In the genomic region with DNA sequence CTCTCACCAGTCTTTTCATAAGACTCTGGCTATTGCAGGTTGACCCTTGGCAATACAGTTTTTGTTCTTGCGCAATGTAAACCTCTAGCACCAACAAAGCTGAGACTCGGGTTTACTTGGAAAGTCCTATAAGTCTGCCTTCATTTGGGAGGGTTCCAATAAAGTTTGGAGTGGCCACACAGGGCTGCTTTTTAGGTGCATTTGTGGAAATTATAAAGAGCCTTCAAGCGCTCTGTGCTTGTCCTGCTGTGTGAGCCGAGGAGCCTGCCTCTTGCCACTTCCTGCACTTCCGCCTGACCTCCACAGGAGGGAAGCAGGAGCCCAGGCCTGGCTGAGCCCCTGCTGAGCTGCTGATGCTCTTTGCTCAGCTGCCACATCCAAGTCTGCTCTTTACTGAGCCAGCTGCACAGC, we compare ENCODE assay signal across 7 mouse cellular contexts. TPM values are rescaled to one million over a fixed set of nuclear protein-coding genes. Genes with fewer than 3 reads are reported as not detected.
A peak's percentile ranks its signal among the peaks of the same experiment; 100 is the strongest.
DNase-seq lines count a peak whose midpoint lies in the region; ATAC-seq and TF ChIP-seq lines count a peak whose summit lies in the region.

No protein-coding gene starts in this region.

- H3K27ac ChIP-seq in ES-Bruce4 (ENCODE audit: insufficient read depth, low read length): no peak overlapping the region
- no peak overlapping the region for H3K27ac ChIP-seq in embryonic fibroblast, embryonic 13.5 days (ENCODE audit: insufficient read depth, low read length)
- H3K27ac ChIP-seq in hindbrain, embryonic 10.5 days: no peak overlapping the region
- no peak overlapping the region for H3K27ac ChIP-seq in limb, embryonic 13.5 days
- no peak overlapping the region for H3K27ac ChIP-seq in midbrain, embryonic 13.5 days

- H3K27me3 ChIP-seq in ES-Bruce4 (ENCODE audit: control insufficient read depth, insufficient read depth, low read length, poor library complexity, severe bottlenecking): no peaks in the 10 kb centered on the region
- H3K27me3 ChIP-seq in Patski: no peaks in the 10 kb centered on the region
- no peaks in the 10 kb centered on the region for H3K27me3 ChIP-seq in hindbrain, embryonic 10.5 days (ENCODE audit: insufficient read depth, poor library complexity, severe bottlenecking)
- H3K27me3 ChIP-seq in limb, embryonic 13.5 days: no peaks in the 10 kb centered on the region
- no peaks in the 10 kb centered on the region for H3K27me3 ChIP-seq in midbrain, embryonic 13.5 days

- H3K4me2 ChIP-seq in limb, embryonic 13.5 days (replicated peaks): no peak overlapping the region
- H3K4me2 ChIP-seq in midbrain, embryonic 13.5 days (replicated peaks): no peak overlapping the region

- DNase-seq in Patski (ENCODE audit: low read depth, low spot score): no peak
- peak; percentile 62 for DNase-seq in hindbrain, embryonic 10.5 days (ENCODE audit: low spot score)
- peak; percentile 23 to 31 for DNase-seq in thymus, postnatal 36 days

- H3K9me3 ChIP-seq in ES-Bruce4 (replicated peaks; ENCODE audit: control insufficient read depth, insufficient read depth, low read length, poor library complexity, severe bottlenecking): no peaks in the 10 kb centered on the region
- H3K9me3 ChIP-seq in hindbrain, embryonic 10.5 days: no peaks in the 10 kb centered on the region
- no peaks in the 10 kb centered on the region for H3K9me3 ChIP-seq in limb, embryonic 13.5 days
- H3K9me3 ChIP-seq in midbrain, embryonic 13.5 days: no peaks in the 10 kb centered on the region

- TF ChIP-seq EP300 in ES-Bruce4 (IDR thresholded peaks at IDR 0.05; ENCODE audit: insufficient read depth, low read depth, low read length): peak; percentile 69; the same call in 1 of the 2 replicates

- no peak overlapping the region for H3K9ac ChIP-seq in ES-Bruce4 (ENCODE audit: low read depth, poor library complexity, severe bottlenecking)
- 0 out of 2 replicates have a peak overlapping the region, but pooled peaks have one; percentile 8 for H3K9ac ChIP-seq in limb, embryonic 13.5 days
- no peak overlapping the region for H3K9ac ChIP-seq in midbrain, embryonic 13.5 days (replicated peaks)

- TF ChIP-seq POLR2A in ES-Bruce4 (IDR thresholded peaks at IDR 0.05; ENCODE audit: insufficient read depth, low read length): no peak
- TF ChIP-seq POLR2A in embryonic fibroblast, embryonic 13.5 days (IDR thresholded peaks at IDR 0.05; ENCODE audit: low read depth, low read length): no peak

- no peaks in the 10 kb centered on the region for H3K4me1 ChIP-seq in ES-Bruce4 (ENCODE audit: control insufficient read depth, insufficient read depth, low read length)
- H3K4me1 ChIP-seq in embryonic fibroblast, embryonic 13.5 days (ENCODE audit: control insufficient read depth, insufficient read depth, low read length): peaks cover 4% of the 10 kb centered on the region
- peaks cover 4% of the 10 kb centered on the region for H3K4me1 ChIP-seq in hindbrain, embryonic 10.5 days (replicated peaks)
- peaks cover 15% of the 10 kb centered on the region for H3K4me1 ChIP-seq in limb, embryonic 13.5 days
- H3K4me1 ChIP-seq in midbrain, embryonic 13.5 days (replicated peaks): no peaks in the 10 kb centered on the region

- peak; percentile 85 for ATAC-seq in Patski
- peak; percentile 69; the same call in 1 of the 2 replicates for ATAC-seq in limb, embryonic 13.5 days (ENCODE audit: low FRiP score, low read depth)
- peak; percentile 48 for ATAC-seq in midbrain, embryonic 13.5 days

- in situ Hi-C loops in Patski (cut with MboI; ENCODE audit: low pct_unique_long_range_greater_than_20kb): loop anchor here (5.0 to 25.0 kb wide), 2 partner anchors 38 to 1538 kb away; partner anchors contain the start of gene Tra2b

- CTCF ChIA-PET in Patski (lab: Charles Lee): interaction anchor here (1.2 to 4.9 kb wide), 4 partner anchors 15 to 39 kb away, joined by 3 to 57 read pairs (median 4); no protein-coding TSS in a partner anchor

- TF ChIP-seq CTCF in ES-Bruce4 (IDR thresholded peaks at IDR 0.05; ENCODE audit: low read depth, low read length) (peak; percentile 74), Patski (IDR thresholded peaks at IDR 0.05) (no peak)
- peak; percentile 88 for TF ChIP-seq CTCF in embryonic fibroblast, embryonic 13.5 days (IDR thresholded peaks at IDR 0.05; ENCODE audit: borderline replicate concordance, insufficient read depth, low read length)

- POLR2A ChIA-PET in Patski (lab: Charles Lee): no interaction called here

- no peak overlapping the region for H3K4me3 ChIP-seq in ES-Bruce4 (ENCODE audit: low read depth, low read length)
- H3K4me3 ChIP-seq in embryonic fibroblast, embryonic 13.5 days (ENCODE audit: insufficient read depth, low read length): no peak overlapping the region
- H3K4me3 ChIP-seq in hindbrain, embryonic 10.5 days: no peak overlapping the region
- no peak overlapping the region for H3K4me3 ChIP-seq in limb, embryonic 13.5 days
- H3K4me3 ChIP-seq in midbrain, embryonic 13.5 days (replicated peaks): no peak overlapping the region

- H3K36me3 ChIP-seq in ES-Bruce4 (ENCODE audit: control insufficient read depth, insufficient read depth, low read length, poor library complexity, severe bottlenecking): peaks cover 27% of the 10 kb centered on the region
- peaks cover 37% of the 10 kb centered on the region for H3K36me3 ChIP-seq in hindbrain, embryonic 10.5 days
- H3K36me3 ChIP-seq in limb, embryonic 13.5 days: peaks cover 31% of the 10 kb centered on the region
- H3K36me3 ChIP-seq in midbrain, embryonic 13.5 days: peaks cover 24% of the 10 kb centered on the region

- 32% methylated on average over 5 of the region's 5 CpGs for WGBS in hindbrain, embryonic 10.5 days
- WGBS in limb, embryonic 13.5 days: 26% methylated on average over 5 of the region's 5 CpGs
- WGBS in midbrain, embryonic 13.5 days: 33% methylated on average over 5 of the region's 5 CpGs

RNA-seq across cellular contexts. Expression of gene Clcn2, which starts 6.8 kb away (rescaled TPM):
- polyA plus RNA-seq in ES-Bruce4 (2011; ENCODE audit: insufficient read depth, insufficient read length, low read depth, missing spikeins): 8.8 and 10.2 TPM in 2 replicates
- polyA plus RNA-seq in Patski (2021): 14.3 TPM
- polyA plus RNA-seq in embryonic fibroblast, embryonic 13.5 days (2011; ENCODE audit: insufficient read length, low read depth, missing spikeins): 7.0 and 7.9 TPM in 2 replicates
- 15.5 and 22.1 TPM in 2 replicates for polyA plus RNA-seq in hindbrain, embryonic 10.5 days (2016; fragmentation: Nextera tagmentation; extraction: Ambion mirVana)
- polyA plus RNA-seq in limb, embryonic 13.5 days (2015; fragmentation: Nextera tagmentation; extraction: Ambion mirVana): 23.3 and 23.5 TPM in 2 replicates
- polyA plus RNA-seq in midbrain, embryonic 13.5 days (2015; fragmentation: Nextera tagmentation; extraction: Ambion mirVana): 20.6 and 32.0 TPM in 2 replicates

RNA-seq across cellular contexts. Expression of gene Polr2h, which starts 6.9 kb away (rescaled TPM):
- 90.6 and 94.5 TPM in 2 replicates for polyA plus RNA-seq in ES-Bruce4 (2011; ENCODE audit: insufficient read depth, insufficient read length, low read depth, missing spikeins)
- polyA plus RNA-seq in Patski (2021): 38.4 TPM
- polyA plus RNA-seq in embryonic fibroblast, embryonic 13.5 days (2011; ENCODE audit: insufficient read length, low read depth, missing spikeins): 36.5 and 38.8 TPM in 2 replicates
- polyA plus RNA-seq in hindbrain, embryonic 10.5 days (2016; fragmentation: Nextera tagmentation; extraction: Ambion mirVana): 114 and 140 TPM in 2 replicates
- 117 and 118 TPM in 2 replicates for polyA plus RNA-seq in limb, embryonic 13.5 days (2015; fragmentation: Nextera tagmentation; extraction: Ambion mirVana)
- 86.3 and 87.9 TPM in 2 replicates for polyA plus RNA-seq in midbrain, embryonic 13.5 days (2015; fragmentation: Nextera tagmentation; extraction: Ambion mirVana)

RNA-seq across cellular contexts. Expression of gene Chrd, which starts 8.6 kb away (rescaled TPM):
- polyA plus RNA-seq in ES-Bruce4 (2011; ENCODE audit: insufficient read depth, insufficient read length, low read depth, missing spikeins): 1.1 and 1.2 TPM in 2 replicates
- polyA plus RNA-seq in Patski (2021): 1.8 TPM
- polyA plus RNA-seq in embryonic fibroblast, embryonic 13.5 days (2011; ENCODE audit: insufficient read length, low read depth, missing spikeins): 3.8 and 7.3 TPM in 2 replicates
- 1.6 and 3.6 TPM in 2 replicates for polyA plus RNA-seq in hindbrain, embryonic 10.5 days (2016; fragmentation: Nextera tagmentation; extraction: Ambion mirVana)
- 9.1 and 9.3 TPM in 2 replicates for polyA plus RNA-seq in limb, embryonic 13.5 days (2015; fragmentation: Nextera tagmentation; extraction: Ambion mirVana)
- 3.8 and 4.3 TPM in 2 replicates for polyA plus RNA-seq in midbrain, embryonic 13.5 days (2015; fragmentation: Nextera tagmentation; extraction: Ambion mirVana)

RNA-seq across cellular contexts. Expression of gene Thpo, which starts 10.0 kb away (rescaled TPM):
- 4.6 and 4.7 TPM in 2 replicates for polyA plus RNA-seq in ES-Bruce4 (2011; ENCODE audit: insufficient read depth, insufficient read length, low read depth, missing spikeins)
- polyA plus RNA-seq in Patski (2021): 0.18 TPM
- 0.57 and 0.98 TPM in 2 replicates for polyA plus RNA-seq in embryonic fibroblast, embryonic 13.5 days (2011; ENCODE audit: insufficient read length, low read depth, missing spikeins)
- 0.30 and 0.77 TPM in 2 replicates for polyA plus RNA-seq in hindbrain, embryonic 10.5 days (2016; fragmentation: Nextera tagmentation; extraction: Ambion mirVana)
- polyA plus RNA-seq in limb, embryonic 13.5 days (2015; fragmentation: Nextera tagmentation; extraction: Ambion mirVana): 0.66 and 0.74 TPM in 2 replicates
- polyA plus RNA-seq in midbrain, embryonic 13.5 days (2015; fragmentation: Nextera tagmentation; extraction: Ambion mirVana): 0.71 and 1.4 TPM in 2 replicates

RNA-seq across cellular contexts. Expression of gene Fam131a, which starts 31.3 kb away (rescaled TPM):
- polyA plus RNA-seq in ES-Bruce4 (2011; ENCODE audit: insufficient read depth, insufficient read length, low read depth, missing spikeins) (5.9 and 7.1 TPM in 2 replicates), Patski (2021) (0.69 TPM)
- polyA plus RNA-seq in embryonic fibroblast, embryonic 13.5 days (2011; ENCODE audit: insufficient read length, low read depth, missing spikeins): 7.7 and 9.9 TPM in 2 replicates
- 6.7 and 9.4 TPM in 2 replicates for polyA plus RNA-seq in hindbrain, embryonic 10.5 days (2016; fragmentation: Nextera tagmentation; extraction: Ambion mirVana)
- polyA plus RNA-seq in limb, embryonic 13.5 days (2015; fragmentation: Nextera tagmentation; extraction: Ambion mirVana): 8.5 and 10.4 TPM in 2 replicates
- 35.7 and 37.3 TPM in 2 replicates for polyA plus RNA-seq in midbrain, embryonic 13.5 days (2015; fragmentation: Nextera tagmentation; extraction: Ambion mirVana)
